Mouse (Mus musculus) embryonic fibroblast, embryonic 13.5 days (primary cell): Measurements from ENCODE around the gene Hist1h2bj.

Source experiments
- CTCF ChIP-seq: IDR thresholded peaks from 2 replicates; pipeline ENCODE4 v1.5.1; 2011; ENCODE audit warnings: mild to moderate bottlenecking, control low read depth, low read length, moderate library complexity, borderline replicate concordance; ENCODE audit not compliant: insufficient read depth
- POLR2A ChIP-seq: IDR thresholded peaks from 2 replicates; pipeline ENCODE4 v1.6.1; 2011; ENCODE audit warnings: low read depth, mild to moderate bottlenecking, control low read depth, low read length, moderate library complexity

DNA sequence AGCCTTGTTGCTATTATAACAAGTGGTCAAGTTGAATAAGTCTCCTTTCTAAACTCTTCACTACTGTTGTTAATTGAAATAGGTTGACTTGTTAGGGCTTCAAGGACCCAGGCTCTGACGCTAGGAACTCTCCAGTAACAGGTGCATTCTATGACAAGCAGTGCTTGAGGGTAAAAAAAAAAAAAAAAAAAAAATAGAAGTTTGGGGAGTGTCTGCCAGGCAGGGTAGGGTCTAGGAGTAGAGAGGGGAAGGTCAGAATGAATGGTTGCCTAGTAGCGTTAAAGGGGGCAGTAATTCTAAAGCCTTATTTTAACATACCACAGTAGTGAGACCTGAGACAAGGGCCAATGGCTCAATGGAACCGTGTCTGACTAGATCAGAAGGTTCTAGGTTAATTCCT lies 44.6 kb upstream of the Hist1h2bj start:
- TF ChIP-seq CTCF: no peak
- TF ChIP-seq POLR2A: no peak
